In genomic region chr7:73618758-73619416, GRCm38 (mm10) we compare ENCODE assay signal across 8 mouse cellular contexts.
DNase-seq lines count a peak whose midpoint lies in the region; ATAC-seq lines count a peak whose summit lies in the region.

No protein-coding gene starts in this region.

- H3K36me3 ChIP-seq in limb, embryonic 15.5 days, result no peaks in the 10 kb centered on the region
- H3K36me3 ChIP-seq in stomach, embryonic 15.5 days, result no peaks in the 10 kb centered on the region

- H3K9ac ChIP-seq in limb, embryonic 15.5 days, result peak overlapping the region; percentile 90
- peak overlapping the region; percentile 85 for H3K9ac ChIP-seq in stomach, embryonic 15.5 days

- H3K4me2 ChIP-seq in limb, embryonic 15.5 days, result peak overlapping the region; percentile 55
- H3K4me2 ChIP-seq in stomach, embryonic 15.5 days, result peak overlapping the region; percentile 72

- peak overlapping the region; percentile 60 for H3K4me3 ChIP-seq in limb, embryonic 15.5 days
- H3K4me3 ChIP-seq in stomach, embryonic 15.5 days (replicated peaks), result peak overlapping the region; percentile 59

- ATAC-seq in frontal cortex, adult (ENCODE audit: low TSS enrichment), result peak; percentile 9
- ATAC-seq in limb, embryonic 15.5 days (ENCODE audit: insufficient number of reproducible peaks, low FRiP score, low TSS enrichment, low read depth), result no peak; the same call in 1 of the 2 replicates
- peak; percentile 45 for ATAC-seq in stomach, embryonic 15.5 days (ENCODE audit: insufficient read depth, low FRiP score, low read depth)

- peak overlapping the region; percentile 100 for H3K27ac ChIP-seq in limb, embryonic 15.5 days
- H3K27ac ChIP-seq in stomach, embryonic 15.5 days, result peak overlapping the region; percentile 100

- no peak for DNase-seq in frontal cortex, postnatal 25 days (ENCODE audit: low spot score in 2 of 2)
- peak; percentile 33 for DNase-seq in thymus, postnatal 4 days
- no peak for DNase-seq in thymus, postnatal 25 days
- DNase-seq in cerebellum, adult 11-12 months, result no peak
- DNase-seq in cerebellum, postnatal 14 days, result no peak

- WGBS in limb, embryonic 15.5 days, result 3% methylated on average over 25 of the region's 25 CpGs
- WGBS in stomach, embryonic 15.5 days, result 5% methylated on average over 25 of the region's 25 CpGs

- H3K9me3 ChIP-seq in limb, embryonic 15.5 days, result no peaks in the 10 kb centered on the region
- no peaks in the 10 kb centered on the region for H3K9me3 ChIP-seq in stomach, embryonic 15.5 days

- no peaks in the 10 kb centered on the region for H3K27me3 ChIP-seq in limb, embryonic 15.5 days
- no peaks in the 10 kb centered on the region for H3K27me3 ChIP-seq in stomach, embryonic 15.5 days (replicated peaks)

- H3K4me1 ChIP-seq in limb, embryonic 15.5 days, result peaks cover 22% of the 10 kb centered on the region
- peaks cover 7% of the 10 kb centered on the region; the same call in 1 of the 2 replicates for H3K4me1 ChIP-seq in stomach, embryonic 15.5 days
